Mouse (Mus musculus) intestine, embryonic 16.5 days (tissue): ENCODE data around the gene Sugp2. TPM values are rescaled to one million over a fixed set of nuclear protein-coding genes. Genes with fewer than 3 reads are reported as not detected.
A peak's percentile ranks its signal among the peaks of the same experiment; 100 is the strongest.

Experiments used
- ATAC-seq: fragments of 200-750 bp; cut with Nextera tagmentation; 2 replicates; pipeline ENCODE4 v1.8.0; 2017; ENCODE audit warnings: moderate TSS enrichment, moderate library complexity
- H3K27ac ChIP-seq: fragments of 300-500 bp; sonication (generic); 2 replicates; pipeline ENCODE4 v1.5.1; 2014; ENCODE audit warnings: mild to moderate bottlenecking, low read length
- H3K27me3 ChIP-seq: fragments of 300-500 bp; sonication (generic); replicated peaks from 2 replicates; pipeline ENCODE4 v1.6.1; 2014; ENCODE audit warnings: low read length, control low read depth, mixed read lengths; ENCODE audit not compliant: control insufficient read depth, insufficient read depth
- H3K36me3 ChIP-seq: fragments of 300-500 bp; sonication (generic); 2 replicates; pipeline ENCODE4 v1.6.1; 2014; ENCODE audit warnings: low read length, control low read depth; ENCODE audit not compliant: control insufficient read depth, insufficient read depth
- H3K4me1 ChIP-seq: fragments of 300-500 bp; sonication (generic); 2 replicates; pipeline ENCODE4 v1.6.1; 2014; ENCODE audit warnings: low read length, control low read depth, mixed read lengths; ENCODE audit not compliant: control insufficient read depth, insufficient read depth
- H3K4me2 ChIP-seq: fragments of 300-500 bp; sonication (generic); 2 replicates; pipeline ENCODE4 v1.6.1; 2014; ENCODE audit warnings: low read depth, low read length, control low read depth
- H3K4me3 ChIP-seq: fragments of 300-500 bp; sonication (generic); 2 replicates; pipeline ENCODE4 v1.5.1; 2014; ENCODE audit warnings: mild to moderate bottlenecking, low read length
- H3K9ac ChIP-seq: fragments of 300-500 bp; sonication (generic); 2 replicates; pipeline ENCODE4 v1.6.1; 2014; ENCODE audit warnings: low read depth, low read length
- H3K9me3 ChIP-seq: fragments of 300-500 bp; sonication (generic); 2 replicates; pipeline ENCODE4 v1.6.1; 2016; ENCODE audit warnings: low read length, control low read depth; ENCODE audit not compliant: control insufficient read depth
- WGBS: fragments of 180-500 bp; shearing (Covaris S2); extraction: QIAGEN DNeasy Blood & Tissue Kit; methylation state at CpG from one replicate; pipeline ENCODE4 v1.1.7; 2014; 5-methylcytosine and 5-hydroxymethylcytosine counted together
- polyA plus RNA-seq: library from polyadenylated mRNA; unstranded; fragments of >200 nt; fragmentation: Nextera tagmentation; extraction: Ambion mirVana; gene quantifications from 2 replicates; pipeline ENCODE4 v1.2.1, GENCODE M21; 2015

The Sugp2 gene
- polyA plus RNA-seq, 1 experiment from 2014 or later, result 18.1 TPM

DNA sequence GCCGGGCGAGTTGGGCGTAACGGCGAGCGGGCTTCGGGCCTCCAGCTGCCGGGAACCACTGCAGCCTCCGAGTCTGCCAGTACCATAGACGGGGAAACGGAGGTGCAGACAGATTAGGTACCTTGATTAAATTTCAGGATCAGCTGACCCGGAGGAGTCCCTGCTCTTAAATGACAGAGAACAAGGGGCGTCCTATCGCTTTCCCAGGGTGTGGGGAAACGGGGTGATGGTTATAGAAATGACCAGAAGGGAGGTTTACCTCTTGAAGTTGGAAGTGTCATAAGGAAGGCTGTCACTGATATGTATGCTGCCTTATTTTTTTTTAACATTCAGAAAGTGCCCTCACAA, 729 bp downstream of the Sugp2 start:
- WGBS, result under 1% methylated on average over 15 of the region's 15 CpGs
- peak overlapping the region; percentile 63 for H3K4me2 ChIP-seq
- H3K27me3 ChIP-seq, result no peaks in the 10 kb centered on the region
- peak overlapping the region; percentile 83 for H3K9ac ChIP-seq
- peak overlapping the region; percentile 58 for H3K4me3 ChIP-seq
- H3K36me3 ChIP-seq, result peaks cover 8% of the 10 kb centered on the region; the same call in 1 of the 2 replicates
- H3K4me1 ChIP-seq, result peaks cover 16% of the 10 kb centered on the region
- peak overlapping the region; percentile 57 for H3K27ac ChIP-seq
- H3K9me3 ChIP-seq, result no peaks in the 10 kb centered on the region
- ATAC-seq, result no peak

GRCm38 (mm10) chr8:70237842-70238241, 3.8 kb downstream of the Sugp2 start:
- Histone ChIP-seq H3K36me3 (peaks cover 10% of the 10 kb centered on the region), H3K4me3 (no peak overlapping the region), H3K9ac (no peak overlapping the region), H3K4me2 (no peak overlapping the region), H3K4me1 (peaks cover 16% of the 10 kb centered on the region), H3K27ac (no peak overlapping the region), H3K27me3 (no peaks in the 10 kb centered on the region), H3K9me3 (no peaks in the 10 kb centered on the region)
- ATAC-seq, result no peak
- 92% methylated on average over 2 of the region's 2 CpGs for WGBS

GRCm38 (mm10) chr8:70240642-70241041, 6.6 kb downstream of the Sugp2 start:
- no peak for ATAC-seq
- 90% methylated on average over 5 of the region's 5 CpGs for WGBS
- H3K27me3 ChIP-seq, result no peaks in the 10 kb centered on the region
- peaks cover 7% of the 10 kb centered on the region for H3K4me1 ChIP-seq
- H3K9ac ChIP-seq, result no peak overlapping the region
- H3K4me3 ChIP-seq, result no peak overlapping the region
- no peak overlapping the region for H3K27ac ChIP-seq
- peaks cover 17% of the 10 kb centered on the region for H3K36me3 ChIP-seq
- H3K4me2 ChIP-seq, result no peak overlapping the region
- H3K9me3 ChIP-seq, result no peaks in the 10 kb centered on the region

- Histone ChIP-seq H3K4me3 (no peak overlapping the region), H3K9ac (no peak overlapping the region), H3K4me1 (no peaks in the 10 kb centered on the region), H3K27ac (no peak overlapping the region), H3K9me3 (no peaks in the 10 kb centered on the region), H3K4me2 (no peak overlapping the region), H3K27me3 (no peaks in the 10 kb centered on the region), H3K36me3 (peaks cover 19% of the 10 kb centered on the region)
- 85% methylated on average over 6 of the region's 6 CpGs for whole genome bisulfite sequencing
- no peak for ATAC-seq
Observed at GRCm38 (mm10) chr8:70246622-70247021, 12.6 kb downstream of the Sugp2 start.

DNA sequence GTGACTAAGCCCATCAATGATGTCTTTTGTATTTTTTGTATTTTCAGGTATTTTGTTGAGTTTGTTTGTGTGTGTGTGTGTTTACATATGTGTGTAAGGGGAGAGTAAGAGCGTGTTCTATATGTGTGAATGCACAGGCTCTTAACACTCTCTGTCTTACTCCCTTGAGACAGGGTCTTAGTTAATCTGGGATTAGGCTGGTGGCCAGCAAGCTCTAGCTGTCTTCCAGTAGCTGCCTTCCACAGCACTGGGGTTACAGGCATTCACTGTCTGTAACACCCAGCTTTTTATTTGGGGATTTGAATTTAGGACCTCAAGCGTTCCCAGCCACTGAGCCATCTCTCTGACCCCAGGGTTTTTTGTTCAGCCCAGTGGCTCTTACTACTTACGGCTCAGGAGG, 13.8 kb downstream of the Sugp2 start:
- no peak for ATAC-seq
- Histone ChIP-seq H3K4me1 (no peaks in the 10 kb centered on the region), H3K4me3 (no peak overlapping the region), H3K9me3 (no peaks in the 10 kb centered on the region), H3K27me3 (no peaks in the 10 kb centered on the region), H3K27ac (no peak overlapping the region), H3K36me3 (peaks cover 24% of the 10 kb centered on the region), H3K9ac (no peak overlapping the region), H3K4me2 (no peak overlapping the region)
- WGBS, result 94% methylated on average over 3 of the region's 3 CpGs

- Histone ChIP-seq H3K9ac (no peak overlapping the region), H3K36me3 (peaks cover 36% of the 10 kb centered on the region), H3K4me3 (no peak overlapping the region), H3K4me2 (no peak overlapping the region), H3K4me1 (no peaks in the 10 kb centered on the region), H3K9me3 (no peaks in the 10 kb centered on the region), H3K27ac (no peak overlapping the region), H3K27me3 (no peaks in the 10 kb centered on the region)
- ATAC-seq, result no peak
- 90% methylated on average over 1 of the region's 1 CpGs for WGBS
Observed at GRCm38 (mm10) chr8:70254628-70255027, 20.6 kb downstream of the Sugp2 start.

DNA sequence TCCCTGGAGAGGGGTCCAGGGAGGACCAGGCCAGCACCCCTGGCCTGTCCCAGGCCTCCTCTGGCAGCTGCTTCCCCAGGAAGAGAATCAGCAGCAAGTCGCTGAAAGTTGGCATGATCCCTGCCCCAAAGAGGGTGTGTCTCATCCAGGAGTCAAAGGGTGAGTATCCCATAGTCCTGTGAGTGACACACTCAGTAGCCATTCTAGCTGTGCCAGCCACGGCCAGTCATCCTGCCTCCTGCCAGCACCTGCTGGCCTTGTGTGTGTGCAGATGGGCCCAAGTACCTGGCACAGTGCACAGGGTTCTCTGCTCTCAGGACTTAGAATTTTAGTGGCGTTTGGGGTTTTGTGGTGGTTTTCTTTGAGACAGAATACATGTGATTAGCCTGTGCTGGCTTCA, 23.4 kb downstream of the Sugp2 start:
- peaks cover 36% of the 10 kb centered on the region for H3K36me3 ChIP-seq
- no peak for ATAC-seq
- H3K27me3 ChIP-seq, result no peaks in the 10 kb centered on the region
- H3K9ac ChIP-seq, result no peak overlapping the region
- H3K4me3 ChIP-seq, result no peak overlapping the region
- no peaks in the 10 kb centered on the region for H3K9me3 ChIP-seq
- H3K4me2 ChIP-seq, result no peak overlapping the region
- no peaks in the 10 kb centered on the region for H3K4me1 ChIP-seq
- 83% methylated on average over 3 of the region's 3 CpGs for WGBS
- H3K27ac ChIP-seq, result no peak overlapping the region

DNA sequence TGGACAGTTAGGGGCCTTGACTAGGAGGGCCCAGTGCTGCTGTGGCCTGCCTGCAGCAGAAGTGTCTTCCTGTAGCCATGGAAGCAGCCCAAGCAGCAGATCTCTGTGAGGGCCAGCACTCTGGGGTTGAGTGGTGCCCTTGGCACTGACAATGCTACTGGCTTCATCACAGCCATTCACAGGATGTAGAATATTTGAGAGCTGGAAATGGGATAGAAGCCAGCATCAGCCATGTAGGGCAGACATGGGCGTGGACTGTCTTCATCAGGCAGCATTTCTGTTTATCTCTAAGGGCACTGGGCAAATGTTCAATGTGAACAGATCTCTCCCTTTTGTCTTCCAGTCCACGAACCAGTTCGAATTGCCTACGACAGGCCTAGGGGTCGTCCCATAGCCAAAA, 24.6 kb downstream of the Sugp2 start:
- H3K9ac ChIP-seq, result no peak overlapping the region
- H3K27me3 ChIP-seq, result no peaks in the 10 kb centered on the region
- WGBS, result 93% methylated on average over 5 of the region's 5 CpGs
- H3K4me1 ChIP-seq, result no peaks in the 10 kb centered on the region
- no peak for ATAC-seq
- H3K27ac ChIP-seq, result no peak overlapping the region
- H3K9me3 ChIP-seq, result no peaks in the 10 kb centered on the region
- no peak overlapping the region for H3K4me2 ChIP-seq
- H3K36me3 ChIP-seq, result peaks cover 30% of the 10 kb centered on the region
- no peak overlapping the region for H3K4me3 ChIP-seq

DNA sequence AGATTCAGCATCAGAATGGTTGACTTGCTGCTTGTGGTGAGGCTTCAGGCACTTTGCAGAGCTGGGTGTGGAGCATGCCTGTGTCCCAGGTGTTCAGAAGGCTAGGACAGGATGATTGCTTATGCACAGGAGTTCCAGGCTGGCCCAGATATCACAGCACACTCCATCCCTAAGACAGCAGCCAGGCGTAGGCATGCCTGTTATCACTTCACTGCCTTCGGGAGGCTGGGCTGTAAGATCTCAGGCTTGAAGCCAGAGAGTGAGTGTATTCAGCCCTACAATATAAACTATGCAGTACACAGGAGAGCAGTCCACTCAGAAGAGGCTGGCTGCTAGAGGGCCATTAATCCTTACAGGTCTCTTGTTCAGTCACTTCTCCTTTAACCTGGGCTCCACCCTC, 25.0 kb downstream of the Sugp2 start:
- Histone ChIP-seq H3K9me3 (no peaks in the 10 kb centered on the region), H3K9ac (no peak overlapping the region), H3K27me3 (no peaks in the 10 kb centered on the region), H3K36me3 (peaks cover 30% of the 10 kb centered on the region), H3K4me2 (no peak overlapping the region), H3K4me1 (no peaks in the 10 kb centered on the region), H3K27ac (no peak overlapping the region), H3K4me3 (no peak overlapping the region)
- 84% methylated on average over 2 of the region's 2 CpGs for WGBS
- no peak; the same call in 1 of the 2 replicates for ATAC-seq

GRCm38 (mm10) chr8:70267674-70268073, 33.6 kb downstream of the Sugp2 start:
- WGBS, result 79% methylated on average over 3 of the region's 3 CpGs
- H3K27me3 ChIP-seq, result no peaks in the 10 kb centered on the region
- no peak overlapping the region for H3K27ac ChIP-seq
- H3K9me3 ChIP-seq, result no peaks in the 10 kb centered on the region
- H3K36me3 ChIP-seq, result no peaks in the 10 kb centered on the region; the same call in 1 of the 2 replicates
- H3K4me2 ChIP-seq, result no peak overlapping the region
- no peak overlapping the region for H3K9ac ChIP-seq
- no peaks in the 10 kb centered on the region for H3K4me1 ChIP-seq
- ATAC-seq, result peak; percentile 61
- no peak overlapping the region for H3K4me3 ChIP-seq
